8 mouse cellular contexts compared by ENCODE assay signal in the genomic region with DNA sequence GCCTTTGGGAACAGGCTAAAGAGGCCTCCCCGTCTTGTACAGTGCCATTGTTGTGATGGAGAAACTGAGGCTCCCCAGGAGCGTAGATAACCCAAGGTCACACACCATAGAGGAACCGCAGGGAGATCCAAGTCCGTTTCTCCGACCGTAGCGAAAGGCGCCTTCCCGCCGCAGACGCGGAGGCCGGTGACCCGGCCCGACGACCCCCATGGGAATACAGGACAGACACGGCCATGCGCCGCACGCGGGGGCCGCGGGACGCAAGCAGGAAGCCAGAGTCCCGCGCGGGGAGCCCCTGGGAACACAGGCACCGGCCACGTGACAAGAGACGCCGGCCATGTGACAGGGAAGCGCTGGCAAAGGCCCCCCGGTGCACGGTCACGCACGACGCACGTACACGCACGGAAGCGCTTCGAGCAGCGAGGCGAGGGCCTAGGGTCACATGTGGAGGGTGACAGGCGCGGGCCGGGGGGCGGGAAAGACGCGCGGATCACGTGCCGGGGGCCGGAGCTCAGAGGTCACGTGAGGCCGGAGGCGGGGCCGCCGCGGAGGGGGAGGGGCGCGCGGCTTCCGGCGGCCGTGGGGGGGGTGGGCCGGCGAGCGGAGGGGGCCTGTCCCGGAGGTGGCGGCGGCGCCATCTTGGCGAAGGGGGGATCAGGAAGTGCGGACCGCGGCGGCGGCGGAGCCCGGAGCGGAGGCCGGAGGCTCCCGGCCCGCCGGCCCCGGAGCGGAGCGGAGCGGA. TPM values are rescaled to one million over a fixed set of nuclear protein-coding genes. Genes with fewer than 3 reads are reported as not detected.
DNase-seq lines count a peak whose midpoint lies in the region; ATAC-seq lines count a peak whose summit lies in the region.

Ube2q1 (plus strand) TSS at position 649 of the 742 bp plus-strand sequence.

- no peaks in the 10 kb centered on the region for H3K27me3 ChIP-seq in hindbrain, embryonic 13.5 days

- H3K36me3 ChIP-seq in hindbrain, embryonic 13.5 days: peaks cover 23% of the 10 kb centered on the region

- H3K9me3 ChIP-seq in hindbrain, embryonic 13.5 days: no peaks in the 10 kb centered on the region

- H3K4me2 ChIP-seq in hindbrain, embryonic 13.5 days: peak within 1 kb of the TSS; percentile 82

- ATAC-seq in hindbrain, embryonic 13.5 days (ENCODE audit: low FRiP score): peak; percentile 95

- peak; percentile 96 for DNase-seq in NIH3T3 (ENCODE audit: low read depth)
- peak; percentile 99 for DNase-seq in cerebellum, postnatal 10 days
- DNase-seq in frontal cortex, postnatal 14 days (ENCODE audit: low spot score in 2 of 2): peak; percentile 97
- peak; percentile 91 to 97 for DNase-seq in layer of hippocampus, postnatal 25 days (ENCODE audit: extremely low spot score in 1 of 2, low spot score in 1 of 2)
- peak; percentile 96 for DNase-seq in lung, postnatal 25 days (ENCODE audit: low spot score)
- peak; percentile 91 for DNase-seq in retina, embryonic 14.5 days (ENCODE audit: low spot score)
- peak; percentile 98 for DNase-seq in thymus, postnatal 4 days

- WGBS in hindbrain, embryonic 13.5 days: under 1% methylated on average over 63 of the region's 90 CpGs

- H3K27ac ChIP-seq in hindbrain, embryonic 13.5 days: peak within 1 kb of the TSS; percentile 98

- H3K4me1 ChIP-seq in hindbrain, embryonic 13.5 days (replicated peaks): peaks cover 49% of the 10 kb centered on the region

- H3K9ac ChIP-seq in hindbrain, embryonic 13.5 days: peak within 1 kb of the TSS; percentile 100

- peak within 1 kb of the TSS; percentile 97 for H3K4me3 ChIP-seq in hindbrain, embryonic 13.5 days

RNA-seq across cellular contexts. Expression of gene Ube2q1, which starts in this region (rescaled TPM):
- 13.5 and 14.4 TPM in 2 replicates for polyA plus RNA-seq in hindbrain, embryonic 13.5 days (2015; fragmentation: Nextera tagmentation; extraction: Ambion mirVana)
- 10 to 100 TPM; 92.7 to 95.9 TPM for total RNA-seq in layer of hippocampus, postnatal 25 days (2021)

Comparison
In these comparisons a context has a peak if more than half of its experiments do, and no peak if none do; other contexts are left out.
1. Peak in every context shown above with its lines: DNase-seq, ATAC-seq, H3K4me3 ChIP-seq and H3K27ac ChIP-seq.